Comparison of ENCODE assay signal across 28 mouse cellular contexts in genomic region chr12:59890973-59891372, GRCm38 (mm10).
DNase-seq lines count a peak whose midpoint lies in the region; ATAC-seq lines count a peak whose summit lies in the region.
"Had no signal": no experiment of that assay in that cellular context is flagged by ENCODE, and none has a peak within 500 bp of the region (broad histone marks: within the 10 kb centered on the region; RNA-seq: fewer than 3 reads in every experiment).

No protein-coding gene starts in this region.

- no peak for ATAC-seq in forebrain, embryonic 14.5 days
- no peak for ATAC-seq in forebrain, embryonic 11.5 days (replicated peaks; ENCODE audit: low FRiP score)
- no peak for ATAC-seq in hindbrain, embryonic 15.5 days (ENCODE audit: low FRiP score, low read depth)
- peak; percentile 79 for ATAC-seq in midbrain, embryonic 15.5 days (replicated peaks)
- ATAC-seq in midbrain, embryonic 13.5 days, result no peak
- ATAC-seq: intestine, embryonic 15.5 days; Patski had no signal

- no peak overlapping the region for H3K27ac ChIP-seq in forebrain, embryonic 14.5 days (ENCODE audit: low read depth, low read length)
- no peak overlapping the region for H3K27ac ChIP-seq in forebrain, embryonic 11.5 days (ENCODE audit: low read depth, low read length)
- 0 out of 2 replicates have a peak overlapping the region, but pooled peaks have one; percentile 20 for H3K27ac ChIP-seq in hindbrain, embryonic 15.5 days (replicated peaks)
- H3K27ac ChIP-seq in hindbrain, embryonic 10.5 days, result no peak overlapping the region
- H3K27ac ChIP-seq in midbrain, embryonic 15.5 days, result no peak overlapping the region
- no peak overlapping the region for H3K27ac ChIP-seq in midbrain, embryonic 13.5 days
- H3K27ac ChIP-seq: embryonic facial prominence, embryonic 10.5 days; embryonic facial prominence, embryonic 13.5 days; gastrocnemius, adult 2 months; hindbrain, embryonic 14.5 days; intestine, embryonic 15.5 days had no signal

- no peak overlapping the region for H3K4me2 ChIP-seq in forebrain, embryonic 14.5 days (ENCODE audit: low read length)
- no peak overlapping the region for H3K4me2 ChIP-seq in forebrain, embryonic 11.5 days (ENCODE audit: low read depth, low read length, severe bottlenecking)
- H3K4me2 ChIP-seq in hindbrain, embryonic 15.5 days, result no peak overlapping the region
- no peak overlapping the region for H3K4me2 ChIP-seq in midbrain, embryonic 15.5 days
- H3K4me2 ChIP-seq in midbrain, embryonic 13.5 days (replicated peaks), result no peak overlapping the region
- H3K4me2 ChIP-seq: embryonic facial prominence, embryonic 13.5 days; heart, embryonic 11.5 days; hindbrain, embryonic 14.5 days; intestine, embryonic 15.5 days had no signal

- peak; percentile 3 for DNase-seq in forebrain, embryonic 14.5 days (ENCODE audit: low spot score)
- no peak for DNase-seq in forebrain, embryonic 11.5 days (ENCODE audit: low spot score)
- DNase-seq in hindbrain, embryonic 10.5 days (ENCODE audit: low spot score), result no peak
- DNase-seq in adrenal gland, adult (ENCODE audit: inconsistent age in 2 of 2, low spot score in 1 of 2), result no peak
- DNase-seq: adrenal gland, adult 2 months; adrenal gland, postnatal 14 days; B cell, adult 2 months; cerebellum, adult 11-12 months; cerebellum, adult 8-10 months; cerebellum, postnatal 10 days; cerebellum, postnatal 36 days; embryo, embryonic 11 days; gastrocnemius, adult 2 months; gastrocnemius, postnatal 14 days; heart, adult 11 months; kidney, adult 11 months had no signal

- no peaks in the 10 kb centered on the region for H3K27me3 ChIP-seq in forebrain, embryonic 14.5 days (replicated peaks; ENCODE audit: control insufficient read depth, insufficient read depth, low read length)
- H3K27me3 ChIP-seq in forebrain, embryonic 11.5 days (ENCODE audit: control insufficient read depth, insufficient read depth, low read length), result no peaks in the 10 kb centered on the region
- H3K27me3 ChIP-seq in hindbrain, embryonic 15.5 days, result no peaks in the 10 kb centered on the region
- no peaks in the 10 kb centered on the region for H3K27me3 ChIP-seq in hindbrain, embryonic 10.5 days (ENCODE audit: insufficient read depth, poor library complexity, severe bottlenecking)
- H3K27me3 ChIP-seq in midbrain, embryonic 15.5 days (replicated peaks), result no peaks in the 10 kb centered on the region
- H3K27me3 ChIP-seq in midbrain, embryonic 13.5 days, result no peaks in the 10 kb centered on the region
- H3K27me3 ChIP-seq: CH12.LX; embryonic facial prominence, embryonic 13.5 days; intestine, embryonic 15.5 days; Patski had no signal

- H3K4me3 ChIP-seq in forebrain, embryonic 14.5 days (ENCODE audit: low read depth, low read length), result no peak overlapping the region
- H3K4me3 ChIP-seq in forebrain, embryonic 11.5 days (ENCODE audit: low read depth, low read length), result no peak overlapping the region
- no peak overlapping the region for H3K4me3 ChIP-seq in hindbrain, embryonic 15.5 days
- H3K4me3 ChIP-seq in hindbrain, embryonic 10.5 days, result no peak overlapping the region
- H3K4me3 ChIP-seq in midbrain, embryonic 15.5 days, result no peak overlapping the region
- H3K4me3 ChIP-seq in midbrain, embryonic 13.5 days (replicated peaks), result no peak overlapping the region
- H3K4me3 ChIP-seq: embryonic facial prominence, embryonic 10.5 days; embryonic facial prominence, embryonic 13.5 days; erythroblast, embryonic 14.5 days; gastrocnemius, adult 2 months; intestine, embryonic 15.5 days had no signal

- no peaks in the 10 kb centered on the region for H3K36me3 ChIP-seq in forebrain, embryonic 14.5 days (ENCODE audit: control insufficient read depth, insufficient read depth, low read length)
- no peaks in the 10 kb centered on the region for H3K36me3 ChIP-seq in forebrain, embryonic 11.5 days (ENCODE audit: control insufficient read depth, insufficient read depth, low read length)
- H3K36me3 ChIP-seq in hindbrain, embryonic 15.5 days, result no peaks in the 10 kb centered on the region
- no peaks in the 10 kb centered on the region for H3K36me3 ChIP-seq in hindbrain, embryonic 10.5 days
- no peaks in the 10 kb centered on the region for H3K36me3 ChIP-seq in midbrain, embryonic 15.5 days (replicated peaks)
- no peaks in the 10 kb centered on the region for H3K36me3 ChIP-seq in midbrain, embryonic 13.5 days
- H3K36me3 ChIP-seq: embryonic facial prominence, embryonic 10.5 days; embryonic facial prominence, embryonic 13.5 days; G1E; intestine, embryonic 15.5 days had no signal

- WGBS in forebrain, embryonic 14.5 days, result 82% methylated on average over 6 of the region's 6 CpGs
- WGBS in forebrain, embryonic 11.5 days, result 86% methylated on average over 6 of the region's 6 CpGs
- WGBS in hindbrain, embryonic 15.5 days, result 62% methylated on average over 6 of the region's 6 CpGs
- 85% methylated on average over 6 of the region's 6 CpGs for WGBS in hindbrain, embryonic 10.5 days
- 63% methylated on average over 6 of the region's 6 CpGs for WGBS in midbrain, embryonic 15.5 days
- WGBS in midbrain, embryonic 13.5 days, result 73% methylated on average over 6 of the region's 6 CpGs

- no peak overlapping the region for H3K9ac ChIP-seq in forebrain, embryonic 14.5 days (ENCODE audit: low read length)
- H3K9ac ChIP-seq in forebrain, embryonic 11.5 days (ENCODE audit: low read length), result no peak overlapping the region
- H3K9ac ChIP-seq in hindbrain, embryonic 15.5 days, result no peak overlapping the region
- no peak overlapping the region for H3K9ac ChIP-seq in midbrain, embryonic 15.5 days
- no peak overlapping the region for H3K9ac ChIP-seq in midbrain, embryonic 13.5 days (replicated peaks)
- H3K9ac ChIP-seq: embryonic facial prominence, embryonic 13.5 days; hindbrain, embryonic 14.5 days; intestine, embryonic 15.5 days had no signal

- H3K9me3 ChIP-seq in forebrain, embryonic 14.5 days (replicated peaks; ENCODE audit: control insufficient read depth, low read length), result no peaks in the 10 kb centered on the region; the same call in 1 of the 2 replicates
- no peaks in the 10 kb centered on the region for H3K9me3 ChIP-seq in forebrain, embryonic 11.5 days (ENCODE audit: control insufficient read depth, low read length)
- no peaks in the 10 kb centered on the region for H3K9me3 ChIP-seq in hindbrain, embryonic 15.5 days
- no peaks in the 10 kb centered on the region for H3K9me3 ChIP-seq in hindbrain, embryonic 10.5 days
- H3K9me3 ChIP-seq in midbrain, embryonic 15.5 days, result no peaks in the 10 kb centered on the region
- H3K9me3 ChIP-seq in midbrain, embryonic 13.5 days, result no peaks in the 10 kb centered on the region
- H3K9me3 ChIP-seq: embryonic facial prominence, embryonic 10.5 days; embryonic facial prominence, embryonic 13.5 days; G1E; intestine, embryonic 15.5 days had no signal

- H3K4me1 ChIP-seq in forebrain, embryonic 14.5 days (ENCODE audit: control insufficient read depth, insufficient read depth, low read length), result no peaks in the 10 kb centered on the region
- no peaks in the 10 kb centered on the region for H3K4me1 ChIP-seq in forebrain, embryonic 11.5 days (replicated peaks; ENCODE audit: control insufficient read depth, insufficient read depth, low read length)
- no peaks in the 10 kb centered on the region for H3K4me1 ChIP-seq in hindbrain, embryonic 15.5 days (replicated peaks)
- H3K4me1 ChIP-seq in hindbrain, embryonic 10.5 days (replicated peaks), result no peaks in the 10 kb centered on the region
- H3K4me1 ChIP-seq in midbrain, embryonic 15.5 days, result no peaks in the 10 kb centered on the region
- H3K4me1 ChIP-seq in midbrain, embryonic 13.5 days (replicated peaks), result no peaks in the 10 kb centered on the region
- H3K4me1 ChIP-seq: embryonic facial prominence, embryonic 10.5 days; embryonic facial prominence, embryonic 13.5 days; intestine, embryonic 15.5 days had no signal
